Mouse (Mus musculus): ENCODE data around the gene Bud31. TPM values are rescaled to one million over a fixed set of nuclear protein-coding genes. Genes with fewer than 3 reads are reported as not detected.
"Not testable (repeated sequence)": the region's sequence is repeated elsewhere in the genome, so short reads cannot be mapped to it uniquely, and the experiment has no call there.

The Bud31 gene
- total and polyA plus RNA-seq, 3 experiments: 8.7 to 287 (median 155) TPM

- H3K36me3 ChIP-seq (replicated peaks): peaks cover 98% of the 10 kb centered on the region
- no peak overlapping the region for H3K4me3 ChIP-seq (ENCODE audit: low read depth, low read length)
- no peaks in the 10 kb centered on the region for H3K27me3 ChIP-seq (ENCODE audit: insufficient read depth, low read length)
- no peaks in the 10 kb centered on the region for H3K9me3 ChIP-seq (replicated peaks)
- no peak for DNase-seq (ENCODE audit: low spot score)
- ATAC-seq (ENCODE audit: extremely low read depth, insufficient number of reproducible peaks, low FRiP score, poor library complexity, severe bottlenecking): no peak
- peaks cover 43% of the 10 kb centered on the region for H3K4me1 ChIP-seq (ENCODE audit: insufficient read depth, low read depth, low read length)
- TF ChIP-seq CTCF (IDR thresholded peaks at IDR 0.05; ENCODE audit: low read depth, low read length) (no peak), GATA1 (IDR thresholded peaks at IDR 0.05; ENCODE audit: borderline replicate concordance, low read length) (no peak), TAL1 (conservative IDR thresholded peaks at IDR 0.05; ENCODE audit: low read depth, low read length) (no peak)
Observed at GRCm38 (mm10) chr5:145130995-145131394, 9.2 kb upstream of the Bud31 start.

- Histone ChIP-seq H3K36me3 (replicated peaks) (peaks cover 98% of the 10 kb centered on the region), H3K4me1 (ENCODE audit: insufficient read depth, low read depth, low read length) (peaks cover 50% of the 10 kb centered on the region)
- H3K27me3 ChIP-seq (ENCODE audit: insufficient read depth, low read length); H3K4me3 ChIP-seq (ENCODE audit: low read depth, low read length); H3K9me3 ChIP-seq (replicated peaks); DNase-seq (ENCODE audit: low spot score); ATAC-seq (ENCODE audit: extremely low read depth, insufficient number of reproducible peaks, low FRiP score, poor library complexity, severe bottlenecking): not testable (repeated sequence)
Observed at GRCm38 (mm10) chr5:145133275-145133674, 6.9 kb upstream of the Bud31 start.

GRCm38 (mm10) chr5:145138836-145139235, 1.3 kb upstream of the Bud31 start:
- Histone ChIP-seq H3K9me3 (replicated peaks) (no peaks in the 10 kb centered on the region), H3K27me3 (ENCODE audit: insufficient read depth, low read length) (no peaks in the 10 kb centered on the region), H3K4me3 (ENCODE audit: low read depth, low read length) (peak overlapping the region; percentile 85), H3K36me3 (replicated peaks) (peaks cover 69% of the 10 kb centered on the region), H3K4me1 (ENCODE audit: insufficient read depth, low read depth, low read length) (peaks cover 47% of the 10 kb centered on the region)
- TF ChIP-seq GATA1 (IDR thresholded peaks at IDR 0.05; ENCODE audit: borderline replicate concordance, low read length): no peak
- TF ChIP-seq GATA2 (IDR thresholded peaks at IDR 0.05; ENCODE audit: borderline replicate concordance, low read depth, low read length): no peak
- no peak for TF ChIP-seq POLR2AphosphoS5 (IDR thresholded peaks at IDR 0.05; ENCODE audit: insufficient replicate concordance, low read depth, low read length)
- no peak for TF ChIP-seq CTCF (IDR thresholded peaks at IDR 0.05; ENCODE audit: low read depth, low read length)
- TF ChIP-seq TAL1 (conservative IDR thresholded peaks at IDR 0.05; ENCODE audit: low read depth, low read length): no peak
- no peak for ATAC-seq (ENCODE audit: extremely low read depth, insufficient number of reproducible peaks, low FRiP score, poor library complexity, severe bottlenecking)
- DNase-seq (ENCODE audit: low spot score): no peak

GRCm38 (mm10) chr5:145140611-145141010, 449 bp downstream of the Bud31 start:
- no peaks in the 10 kb centered on the region for H3K9me3 ChIP-seq (replicated peaks)
- TF ChIP-seq GATA2 (IDR thresholded peaks at IDR 0.05; ENCODE audit: borderline replicate concordance, low read depth, low read length): no peak
- no peak for TF ChIP-seq GATA1 (IDR thresholded peaks at IDR 0.05; ENCODE audit: borderline replicate concordance, low read length)
- no peak for TF ChIP-seq TAL1 (conservative IDR thresholded peaks at IDR 0.05; ENCODE audit: low read depth, low read length)
- no peak for TF ChIP-seq CTCF (IDR thresholded peaks at IDR 0.05; ENCODE audit: low read depth, low read length)
- H3K4me1 ChIP-seq (ENCODE audit: insufficient read depth, low read depth, low read length): peaks cover 46% of the 10 kb centered on the region
- peak overlapping the region; percentile 85 for H3K4me3 ChIP-seq (ENCODE audit: low read depth, low read length)
- ATAC-seq (ENCODE audit: extremely low read depth, insufficient number of reproducible peaks, low FRiP score, poor library complexity, severe bottlenecking): no peak
- H3K36me3 ChIP-seq (replicated peaks): peaks cover 69% of the 10 kb centered on the region
- H3K27me3 ChIP-seq (ENCODE audit: insufficient read depth, low read length): no peaks in the 10 kb centered on the region
- DNase-seq (ENCODE audit: low spot score): no peak

- ATAC-seq (ENCODE audit: extremely low read depth, insufficient number of reproducible peaks, low FRiP score, poor library complexity, severe bottlenecking) (no peak), DNase-seq (ENCODE audit: low spot score) (no peak)
- TF ChIP-seq GATA1 (IDR thresholded peaks at IDR 0.05; ENCODE audit: borderline replicate concordance, low read length): no peak
- Histone ChIP-seq H3K4me1 (ENCODE audit: insufficient read depth, low read depth, low read length) (peaks cover 27% of the 10 kb centered on the region), H3K4me3 (ENCODE audit: low read depth, low read length) (no peak overlapping the region), H3K36me3 (replicated peaks) (peaks cover 100% of the 10 kb centered on the region), H3K27me3 (ENCODE audit: insufficient read depth, low read length) (no peaks in the 10 kb centered on the region), H3K9me3 (replicated peaks) (no peaks in the 10 kb centered on the region)
Observed at GRCm38 (mm10) chr5:145147748-145148147, 7.6 kb downstream of the Bud31 start.

- TF ChIP-seq GATA2 (IDR thresholded peaks at IDR 0.05; ENCODE audit: borderline replicate concordance, low read depth, low read length) (no peak), POLR2AphosphoS5 (IDR thresholded peaks at IDR 0.05; ENCODE audit: insufficient replicate concordance, low read depth, low read length) (no peak; the same call in 1 of the 2 replicates), CTCF (IDR thresholded peaks at IDR 0.05; ENCODE audit: low read depth, low read length) (no peak), GATA1 (IDR thresholded peaks at IDR 0.05; ENCODE audit: borderline replicate concordance, low read length) (no peak), TAL1 (conservative IDR thresholded peaks at IDR 0.05; ENCODE audit: low read depth, low read length) (no peak)
- Histone ChIP-seq H3K4me1 (ENCODE audit: insufficient read depth, low read depth, low read length) (peaks cover 30% of the 10 kb centered on the region), H3K4me3 (ENCODE audit: low read depth, low read length) (no peak overlapping the region), H3K27me3 (ENCODE audit: insufficient read depth, low read length) (no peaks in the 10 kb centered on the region), H3K36me3 (replicated peaks) (peaks cover 100% of the 10 kb centered on the region), H3K9me3 (replicated peaks) (no peaks in the 10 kb centered on the region)
- ATAC-seq (ENCODE audit: extremely low read depth, insufficient number of reproducible peaks, low FRiP score, poor library complexity, severe bottlenecking) (no peak; the same call in 1 of the 2 replicates), DNase-seq (ENCODE audit: low spot score) (no peak)
Observed at GRCm38 (mm10) chr5:145149294-145149693, 9.1 kb downstream of the Bud31 start.

GRCm38 (mm10) chr5:145152690-145153089, 12.5 kb downstream of the Bud31 start:
- DNase-seq (ENCODE audit: low spot score): no peak
- no peak overlapping the region for H3K4me3 ChIP-seq (ENCODE audit: low read depth, low read length)
- peaks cover 27% of the 10 kb centered on the region for H3K4me1 ChIP-seq (ENCODE audit: insufficient read depth, low read depth, low read length)
- no peak for ATAC-seq (ENCODE audit: extremely low read depth, insufficient number of reproducible peaks, low FRiP score, poor library complexity, severe bottlenecking)
- H3K9me3 ChIP-seq (replicated peaks): no peaks in the 10 kb centered on the region
- H3K36me3 ChIP-seq (replicated peaks): peaks cover 93% of the 10 kb centered on the region
- TF ChIP-seq POLR2AphosphoS5 (IDR thresholded peaks at IDR 0.05; ENCODE audit: insufficient replicate concordance, low read depth, low read length) (no peak), TAL1 (conservative IDR thresholded peaks at IDR 0.05; ENCODE audit: low read depth, low read length) (no peak), GATA1 (IDR thresholded peaks at IDR 0.05; ENCODE audit: borderline replicate concordance, low read length) (no peak), CTCF (IDR thresholded peaks at IDR 0.05; ENCODE audit: low read depth, low read length) (no peak), GATA2 (IDR thresholded peaks at IDR 0.05; ENCODE audit: borderline replicate concordance, low read depth, low read length) (no peak)
- H3K27me3 ChIP-seq (ENCODE audit: insufficient read depth, low read length): no peaks in the 10 kb centered on the region
